Mouse (Mus musculus): ENCODE measurements around the gene Rbm24.

GRCm38 (mm10) chr13:46417594-46417993 lies 640 bp upstream of the Rbm24 start:
- no peak for TF ChIP-seq CTCF (IDR thresholded peaks at IDR 0.05; ENCODE audit: control insufficient read depth, insufficient read depth, insufficient read length)
- TF ChIP-seq USF1 (IDR thresholded peaks at IDR 0.05; ENCODE audit: low read depth) = no peak
- TF ChIP-seq MYOD1 (IDR thresholded peaks at IDR 0.05; ENCODE audit: control insufficient read depth, insufficient read length, low read depth) = no peak
- no peak for TF ChIP-seq MAX (IDR thresholded peaks at IDR 0.05)
- no peak for TF ChIP-seq MYOG (IDR thresholded peaks at IDR 0.05; ENCODE audit: control insufficient read depth, extremely low read depth, insufficient read length)
- no peak for TF ChIP-seq CEBPB (IDR thresholded peaks at IDR 0.05; ENCODE audit: low read depth)
